Mouse (Mus musculus) limb, embryonic 14.5 days (tissue): ENCODE data around the gene Gsg1l. TPM values are rescaled to one million over a fixed set of nuclear protein-coding genes. Genes with fewer than 3 reads are reported as not detected.

Experiments
- ATAC-seq: fragments of 200-750 bp; cut with Nextera tagmentation; 2 replicates; pipeline ENCODE4 v1.8.0; 2017; ENCODE audit warnings: low read depth, moderate number of reproducible peaks, moderate TSS enrichment; ENCODE audit not compliant: low FRiP score
- DNase-seq: peaks from one replicate; pipeline ENCODE4 v3.0.0-alpha.2; 2015; ENCODE audit warnings: low spot score
- H3K27ac ChIP-seq: fragments of 300-500 bp; sonication (generic); replicated peaks from 2 replicates; pipeline ENCODE4 v1.5.1; 2014; ENCODE audit warnings: low read depth, mild to moderate bottlenecking, low read length, moderate library complexity, mixed read lengths
- H3K27me3 ChIP-seq: fragments of 300-500 bp; sonication (generic); 2 replicates; pipeline ENCODE4 v1.6.1; 2014; ENCODE audit warnings: low read length, mixed read lengths; ENCODE audit not compliant: control insufficient read depth, insufficient read depth
- H3K36me3 ChIP-seq: fragments of 300-500 bp; sonication (generic); 2 replicates; pipeline ENCODE4 v1.6.1; 2014; ENCODE audit warnings: mild to moderate bottlenecking, low read length, moderate library complexity, mixed read lengths; ENCODE audit not compliant: control insufficient read depth, insufficient read depth
- H3K4me1 ChIP-seq: fragments of 300-500 bp; sonication (generic); 2 replicates; pipeline ENCODE4 v1.6.1; 2014; ENCODE audit warnings: antibody characterized with exemption, low read length, mixed read lengths; ENCODE audit not compliant: control insufficient read depth, insufficient read depth
- H3K4me2 ChIP-seq: fragments of 300-500 bp; sonication (generic); replicated peaks from 2 replicates; pipeline ENCODE4 v1.6.1; 2014; ENCODE audit warnings: low read depth, mild to moderate bottlenecking, low read length, moderate library complexity; ENCODE audit not compliant: severe bottlenecking
- H3K4me3 ChIP-seq: fragments of 300-500 bp; sonication (generic); replicated peaks from 2 replicates; pipeline ENCODE4 v1.5.1; 2014; ENCODE audit warnings: low read length
- H3K9ac ChIP-seq: fragments of 300-500 bp; sonication (generic); 2 replicates; pipeline ENCODE4 v1.6.1; 2014; ENCODE audit warnings: mild to moderate bottlenecking, low read depth, low read length, moderate library complexity; ENCODE audit not compliant: severe bottlenecking
- H3K9me3 ChIP-seq: fragments of 300-500 bp; sonication (generic); 2 replicates; pipeline ENCODE4 v1.6.1; 2016; ENCODE audit warnings: low read length; ENCODE audit not compliant: control insufficient read depth
- POLR2A ChIP-seq: fragments of 200-500 bp; IDR thresholded peaks from 2 replicates; pipeline ENCODE4 v1.8.0; 2012; ENCODE audit warnings: inconsistent platforms, mild to moderate bottlenecking, moderate library complexity, borderline replicate concordance; ENCODE audit not compliant: insufficient read depth, insufficient read length; ENCODE audit errors: extremely low read depth
- WGBS: fragments of 180-500 bp; shearing (Covaris S2); extraction: QIAGEN DNeasy Blood & Tissue Kit; methylation state at CpG from one replicate; pipeline ENCODE4 v1.1.7; 2014; 5-methylcytosine and 5-hydroxymethylcytosine counted together
- polyA plus RNA-seq, 2 experiments: library from polyadenylated mRNA; depleted of rRNA in 1 of 2; stranded (reverse) in 1 of 2; unstranded in 1 of 2; fragments of >200 nt; fragmentation: Nextera tagmentation in 1 of 2; extraction: Ambion mirVana in 1 of 2; gene quantifications; 2 replicates each; pipeline versions ENCODE4 v1.2.1 to v1.2.3; 2012 to 2014

Gene Gsg1l
- polyA plus RNA-seq, 2 experiments = 2.4 to 4.3 TPM

DNA sequence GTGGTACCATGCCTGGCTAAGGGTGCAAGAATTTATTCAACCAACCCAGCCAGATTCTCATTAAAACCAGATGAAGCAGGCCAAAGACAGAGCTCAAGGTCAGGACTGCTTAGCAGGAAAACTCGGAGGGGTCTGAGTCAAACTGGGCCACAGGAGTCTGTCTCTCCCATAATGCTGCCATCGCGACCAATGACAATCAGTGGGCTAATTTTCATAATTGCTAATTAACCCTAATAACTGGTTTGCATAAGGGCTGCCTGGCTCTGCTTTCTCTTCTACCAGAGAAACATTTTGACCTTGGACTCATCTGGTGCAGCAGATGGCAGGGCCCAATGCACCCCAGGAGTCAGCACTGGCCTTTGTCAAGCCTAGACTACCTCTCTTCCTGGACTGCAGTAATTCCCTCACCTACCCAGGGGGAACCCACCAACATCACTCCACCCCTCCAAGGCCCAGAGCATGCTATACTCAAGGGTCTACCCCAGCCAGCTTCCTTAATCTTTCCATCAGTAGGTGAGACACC lies 127.8 kb downstream of the Gsg1l start:
- Histone ChIP-seq H3K4me3 (no peak overlapping the region), H3K27ac (no peak overlapping the region), H3K4me1 (no peaks in the 10 kb centered on the region), H3K36me3 (no peaks in the 10 kb centered on the region), H3K27me3 (no peaks in the 10 kb centered on the region), H3K9ac (no peak overlapping the region), H3K9me3 (no peaks in the 10 kb centered on the region), H3K4me2 (no peak overlapping the region)
- WGBS = 58% methylated on average over 3 of the region's 3 CpGs
- no peak for TF ChIP-seq POLR2A
- ATAC-seq (no peak), DNase-seq (no peak)

DNA sequence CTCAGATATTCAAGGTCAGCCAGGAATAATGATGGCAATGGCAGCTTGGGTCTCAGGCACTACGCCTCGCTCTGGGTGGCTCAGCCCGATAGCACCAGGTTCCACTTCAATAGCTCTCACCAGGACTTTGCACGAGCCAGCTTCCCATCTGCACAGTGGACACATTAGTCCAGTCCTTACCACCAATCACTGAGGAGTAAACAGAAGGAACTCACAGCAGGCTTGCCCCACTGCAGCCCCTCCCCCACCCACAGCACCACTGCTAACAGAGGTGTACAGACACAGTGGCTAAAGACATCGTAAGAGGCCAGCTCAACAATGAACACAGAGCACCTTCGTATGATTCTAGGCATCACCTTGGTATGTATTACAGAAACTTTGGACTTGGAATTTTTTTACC lies 128.4 kb downstream of the Gsg1l start:
- ATAC-seq = no peak
- Histone ChIP-seq H3K27me3 (no peaks in the 10 kb centered on the region), H3K4me2 (no peak overlapping the region), H3K27ac (no peak overlapping the region), H3K9me3 (no peaks in the 10 kb centered on the region), H3K36me3 (no peaks in the 10 kb centered on the region), H3K9ac (no peak overlapping the region), H3K4me3 (no peak overlapping the region), H3K4me1 (no peaks in the 10 kb centered on the region)
- no peak for TF ChIP-seq POLR2A
- no peak for DNase-seq
- WGBS = 61% methylated on average over 6 of the region's 6 CpGs

DNA sequence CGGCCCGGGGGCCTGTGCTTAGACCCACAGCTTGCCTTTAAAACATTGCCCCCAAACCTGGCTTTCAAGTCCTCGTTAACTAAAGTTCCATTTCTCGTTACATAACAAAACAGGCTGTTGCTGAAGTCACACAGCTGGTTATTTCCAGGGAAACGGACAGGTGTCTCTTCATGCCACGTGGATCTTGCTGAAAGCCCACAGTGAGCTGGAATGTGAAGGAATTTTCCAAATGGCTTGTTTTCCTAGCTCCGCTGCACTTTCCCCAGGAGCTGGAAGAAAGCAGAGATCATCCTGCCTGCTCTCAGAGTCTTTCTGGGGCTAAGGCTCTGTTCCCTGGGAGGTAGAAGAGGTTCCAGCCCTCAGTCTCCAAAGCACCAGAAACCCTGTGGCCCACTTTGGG lies 130.3 kb downstream of the Gsg1l start:
- ATAC-seq = no peak
- Histone ChIP-seq H3K4me1 (no peaks in the 10 kb centered on the region), H3K27ac (no peak overlapping the region), H3K9me3 (no peaks in the 10 kb centered on the region), H3K27me3 (no peaks in the 10 kb centered on the region), H3K4me3 (no peak overlapping the region), H3K4me2 (no peak overlapping the region), H3K36me3 (no peaks in the 10 kb centered on the region), H3K9ac (no peak overlapping the region)
- 36% methylated on average over 7 of the region's 7 CpGs for WGBS
- TF ChIP-seq POLR2A = no peak
- DNase-seq = no peak

DNA sequence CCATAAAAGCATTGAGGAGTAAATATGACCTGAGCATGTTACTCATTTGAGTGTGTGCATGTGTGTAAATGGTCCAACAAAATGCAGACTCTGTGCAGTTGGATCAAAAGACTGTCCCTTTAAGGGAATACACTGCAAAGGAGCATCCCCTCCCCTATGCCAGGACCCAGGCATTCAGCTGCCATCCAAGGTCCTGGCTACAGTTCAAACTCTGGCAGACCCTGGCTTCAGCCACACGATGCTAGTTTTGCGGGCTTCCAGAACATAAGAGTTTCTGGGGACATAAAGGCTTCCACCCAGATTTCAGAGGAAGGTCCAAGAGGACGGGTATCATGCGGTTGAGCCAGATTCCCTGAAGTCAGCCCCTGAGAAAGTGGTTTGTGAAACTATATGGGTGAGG lies 133.2 kb downstream of the Gsg1l start:
- no peak for ATAC-seq
- Histone ChIP-seq H3K4me3 (no peak overlapping the region), H3K27ac (no peak overlapping the region), H3K4me1 (no peaks in the 10 kb centered on the region), H3K36me3 (no peaks in the 10 kb centered on the region), H3K4me2 (no peak overlapping the region), H3K9me3 (no peaks in the 10 kb centered on the region), H3K9ac (no peak overlapping the region), H3K27me3 (no peaks in the 10 kb centered on the region)
- 59% methylated on average over 4 of the region's 4 CpGs for WGBS
- DNase-seq = no peak
- TF ChIP-seq POLR2A = no peak

DNA sequence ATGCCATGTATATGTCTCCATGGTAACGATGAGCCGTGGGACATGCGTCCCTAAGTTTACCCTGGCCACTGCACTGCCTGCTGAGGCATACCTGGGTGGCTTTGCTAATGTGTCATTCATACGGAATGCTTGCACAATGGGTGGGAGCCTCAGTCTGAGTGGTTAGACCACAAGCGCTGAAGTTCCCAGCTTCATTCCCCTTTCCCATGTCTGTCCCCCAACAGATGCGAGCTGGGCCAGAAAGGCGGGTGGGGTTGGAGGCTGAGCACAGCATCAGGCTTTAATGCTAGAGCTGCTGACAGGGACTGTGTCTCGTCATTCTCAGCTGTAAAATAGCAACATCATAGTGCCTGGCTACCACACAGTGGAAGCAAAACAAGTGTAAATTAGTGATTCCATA lies 136.3 kb downstream of the Gsg1l start:
- Histone ChIP-seq H3K36me3 (no peaks in the 10 kb centered on the region), H3K4me3 (no peak overlapping the region), H3K4me2 (no peak overlapping the region), H3K27me3 (no peaks in the 10 kb centered on the region), H3K9me3 (no peaks in the 10 kb centered on the region), H3K4me1 (peaks cover 17% of the 10 kb centered on the region), H3K27ac (no peak overlapping the region), H3K9ac (no peak overlapping the region)
- WGBS = 55% methylated on average over 8 of the region's 8 CpGs
- ATAC-seq = no peak
- TF ChIP-seq POLR2A = no peak
- no peak for DNase-seq

DNA sequence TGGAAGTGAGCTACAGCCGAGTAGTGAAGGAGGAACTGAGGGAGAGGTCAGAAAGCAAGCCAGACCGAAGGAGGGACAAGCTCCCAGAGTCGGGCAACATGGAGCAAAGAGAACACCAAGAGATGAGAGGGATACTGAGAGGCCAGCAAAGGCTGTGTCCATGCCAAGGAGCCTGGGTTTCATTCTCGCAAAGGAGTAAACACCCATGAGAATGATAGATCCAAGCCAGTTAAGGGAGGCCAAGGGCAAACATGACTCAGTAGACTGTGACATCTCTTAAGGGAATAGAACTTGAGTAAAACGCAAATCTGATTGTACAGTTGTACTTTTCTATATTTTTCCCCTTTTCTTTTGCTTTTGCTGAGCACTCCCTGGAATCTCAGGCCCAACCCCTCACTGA lies 137.6 kb downstream of the Gsg1l start:
- peaks cover 17% of the 10 kb centered on the region for H3K4me1 ChIP-seq
- ATAC-seq (no peak), DNase-seq (no peak)
- no peak overlapping the region for H3K9ac ChIP-seq
- no peaks in the 10 kb centered on the region for H3K9me3 ChIP-seq
- no peak overlapping the region for H3K27ac ChIP-seq
- no peaks in the 10 kb centered on the region for H3K27me3 ChIP-seq
- no peaks in the 10 kb centered on the region for H3K36me3 ChIP-seq
- 87% methylated on average over 5 of the region's 5 CpGs for WGBS
- H3K4me3 ChIP-seq = no peak overlapping the region
- TF ChIP-seq POLR2A = no peak
- H3K4me2 ChIP-seq = no peak overlapping the region
